Mouse (Mus musculus): ENCODE results near the gene Ptprn2.

The Ptprn2 gene

GRCm38 (mm10) chr12:117157660-117158386 lies 672.3 kb downstream of the Ptprn2 start:
- H3K36me3 ChIP-seq (ENCODE audit: control insufficient read depth, insufficient read depth, low read length, poor library complexity, severe bottlenecking): no peaks in the 10 kb centered on the region
- no peaks in the 10 kb centered on the region; the same call in 1 of the 2 replicates for H3K27me3 ChIP-seq (ENCODE audit: control insufficient read depth, insufficient read depth, low read length, poor library complexity, severe bottlenecking)
- no peak for DNase-seq (ENCODE audit: low read depth, low spot score)

GRCm38 (mm10) chr12:117158950-117159668 lies 673.6 kb downstream of the Ptprn2 start:
- Histone ChIP-seq H3K36me3 (ENCODE audit: control insufficient read depth, insufficient read depth, low read length, poor library complexity, severe bottlenecking) (no peaks in the 10 kb centered on the region), H3K27me3 (ENCODE audit: control insufficient read depth, insufficient read depth, low read length, poor library complexity, severe bottlenecking) (no peaks in the 10 kb centered on the region)
- DNase-seq (ENCODE audit: low read depth, low spot score): no peak

- no peak for DNase-seq (ENCODE audit: low read depth, low spot score)
- Histone ChIP-seq H3K36me3 (ENCODE audit: control insufficient read depth, insufficient read depth, low read length, poor library complexity, severe bottlenecking) (no peaks in the 10 kb centered on the region), H3K27me3 (ENCODE audit: control insufficient read depth, insufficient read depth, low read length, poor library complexity, severe bottlenecking) (no peaks in the 10 kb centered on the region)
These were observed 674.2 kb downstream of the Ptprn2 start for GRCm38 (mm10) chr12:117159669-117160210.

GRCm38 (mm10) chr12:117160211-117160891 lies 674.8 kb downstream of the Ptprn2 start:
- no peak for DNase-seq (ENCODE audit: low read depth, low spot score)
- Histone ChIP-seq H3K27me3 (ENCODE audit: control insufficient read depth, insufficient read depth, low read length, poor library complexity, severe bottlenecking) (no peaks in the 10 kb centered on the region), H3K36me3 (ENCODE audit: control insufficient read depth, insufficient read depth, low read length, poor library complexity, severe bottlenecking) (no peaks in the 10 kb centered on the region)

GRCm38 (mm10) chr12:117162180-117162579 lies 676.7 kb downstream of the Ptprn2 start:
- DNase-seq (ENCODE audit: low read depth, low spot score): no peak
- Histone ChIP-seq H3K27me3 (ENCODE audit: control insufficient read depth, insufficient read depth, low read length, poor library complexity, severe bottlenecking) (no peaks in the 10 kb centered on the region), H3K36me3 (ENCODE audit: control insufficient read depth, insufficient read depth, low read length, poor library complexity, severe bottlenecking) (no peaks in the 10 kb centered on the region)

- no peaks in the 10 kb centered on the region for H3K27me3 ChIP-seq (ENCODE audit: control insufficient read depth, insufficient read depth, low read length, poor library complexity, severe bottlenecking)
- DNase-seq (ENCODE audit: low read depth, low spot score): no peak
- no peaks in the 10 kb centered on the region for H3K36me3 ChIP-seq (ENCODE audit: control insufficient read depth, insufficient read depth, low read length, poor library complexity, severe bottlenecking)
These were observed 678.3 kb downstream of the Ptprn2 start for GRCm38 (mm10) chr12:117163789-117164188.

DNA sequence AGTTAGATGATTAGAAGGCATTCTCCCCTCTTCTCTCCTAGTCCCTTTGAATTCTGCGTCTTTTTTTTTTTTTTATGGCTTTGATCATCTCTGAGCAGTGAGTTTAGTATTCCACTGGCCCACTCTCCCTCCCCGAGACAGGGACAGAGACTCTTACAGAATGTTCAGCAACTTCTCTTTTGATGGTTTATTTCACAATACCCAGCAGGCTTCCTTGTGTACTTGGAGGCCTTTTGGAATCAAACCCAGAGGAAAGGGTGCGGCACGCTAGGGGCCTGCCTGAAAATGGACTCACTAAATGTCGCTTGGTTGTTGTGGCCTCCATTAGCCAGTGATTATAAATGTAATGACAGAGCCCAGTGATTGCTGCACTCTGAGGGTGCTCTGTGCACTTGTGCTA lies 680.7 kb downstream of the Ptprn2 start:
- Histone ChIP-seq H3K27me3 (ENCODE audit: control insufficient read depth, insufficient read depth, low read length, poor library complexity, severe bottlenecking) (no peaks in the 10 kb centered on the region), H3K36me3 (ENCODE audit: control insufficient read depth, insufficient read depth, low read length, poor library complexity, severe bottlenecking) (no peaks in the 10 kb centered on the region)
- DNase-seq (ENCODE audit: low read depth, low spot score): no peak

GRCm38 (mm10) chr12:117169670-117170069 lies 684.1 kb downstream of the Ptprn2 start:
- H3K36me3 ChIP-seq (ENCODE audit: control insufficient read depth, insufficient read depth, low read length, poor library complexity, severe bottlenecking): no peaks in the 10 kb centered on the region
- DNase-seq (ENCODE audit: low read depth, low spot score): no peak
- H3K27me3 ChIP-seq (ENCODE audit: control insufficient read depth, insufficient read depth, low read length, poor library complexity, severe bottlenecking): no peaks in the 10 kb centered on the region

- H3K27me3 ChIP-seq (ENCODE audit: control insufficient read depth, insufficient read depth, low read length, poor library complexity, severe bottlenecking): no peaks in the 10 kb centered on the region
- H3K36me3 ChIP-seq (ENCODE audit: control insufficient read depth, insufficient read depth, low read length, poor library complexity, severe bottlenecking): no peaks in the 10 kb centered on the region
- no peak for DNase-seq (ENCODE audit: low read depth, low spot score)
These were observed 687.0 kb downstream of the Ptprn2 start for GRCm38 (mm10) chr12:117172529-117172884.

GRCm38 (mm10) chr12:117172885-117173529 lies 687.5 kb downstream of the Ptprn2 start:
- H3K36me3 ChIP-seq (ENCODE audit: control insufficient read depth, insufficient read depth, low read length, poor library complexity, severe bottlenecking): no peaks in the 10 kb centered on the region
- DNase-seq (ENCODE audit: low read depth, low spot score): no peak
- no peaks in the 10 kb centered on the region for H3K27me3 ChIP-seq (ENCODE audit: control insufficient read depth, insufficient read depth, low read length, poor library complexity, severe bottlenecking)

DNA sequence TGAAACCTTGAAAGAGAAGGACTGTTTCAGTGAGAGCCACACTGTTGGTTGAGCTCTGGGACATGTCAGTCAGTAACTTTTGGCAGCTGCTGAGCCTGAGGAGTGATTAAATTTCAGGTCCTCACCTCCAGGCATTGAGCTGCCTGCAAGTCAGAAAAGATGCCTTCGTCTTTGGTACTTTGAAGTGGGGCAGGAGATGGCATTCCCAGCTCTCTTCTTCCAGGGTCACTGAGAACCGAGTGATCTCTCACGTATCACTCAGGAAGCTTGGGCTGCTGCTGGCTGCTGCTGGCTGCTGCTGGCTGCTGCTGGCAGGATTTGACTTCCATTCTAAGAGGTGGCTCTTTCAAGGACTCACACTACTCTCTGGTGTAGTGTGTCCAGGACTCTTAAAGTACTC lies 688.7 kb downstream of the Ptprn2 start:
- DNase-seq (ENCODE audit: low read depth, low spot score): no peak
- H3K36me3 ChIP-seq (ENCODE audit: control insufficient read depth, insufficient read depth, low read length, poor library complexity, severe bottlenecking): no peaks in the 10 kb centered on the region
- H3K27me3 ChIP-seq (ENCODE audit: control insufficient read depth, insufficient read depth, low read length, poor library complexity, severe bottlenecking): no peaks in the 10 kb centered on the region

GRCm38 (mm10) chr12:117175072-117175681 lies 689.7 kb downstream of the Ptprn2 start:
- no peaks in the 10 kb centered on the region for H3K27me3 ChIP-seq (ENCODE audit: control insufficient read depth, insufficient read depth, low read length, poor library complexity, severe bottlenecking)
- no peaks in the 10 kb centered on the region for H3K36me3 ChIP-seq (ENCODE audit: control insufficient read depth, insufficient read depth, low read length, poor library complexity, severe bottlenecking)
- DNase-seq (ENCODE audit: low read depth, low spot score): no peak

DNA sequence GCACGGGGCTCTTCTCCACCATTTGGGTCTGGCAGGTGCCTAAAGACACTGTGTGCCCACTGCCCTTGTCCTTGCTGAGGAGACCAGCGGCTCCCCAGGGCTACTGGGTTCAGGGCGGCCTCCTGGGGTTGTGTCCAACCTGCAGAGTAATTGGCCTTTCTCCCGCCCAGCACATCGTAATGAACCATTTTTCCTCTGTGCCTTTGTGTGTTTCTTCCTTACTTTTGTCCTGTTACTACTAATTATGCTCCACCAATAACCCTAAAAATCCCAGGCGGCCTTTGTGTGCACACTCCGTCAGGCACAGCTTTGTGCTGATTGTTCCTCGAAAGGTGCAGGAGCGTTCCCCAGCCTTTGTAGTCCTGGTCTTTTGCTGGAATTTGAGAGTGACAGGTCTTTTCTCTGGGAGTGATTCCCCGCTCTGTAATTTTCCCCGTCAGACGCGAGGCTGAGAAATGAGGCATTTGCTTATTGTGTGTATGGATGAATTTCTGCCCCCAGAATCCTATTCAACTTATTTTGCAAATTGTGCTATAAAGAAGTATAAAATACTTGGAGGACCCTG lies 690.8 kb downstream of the Ptprn2 start:
- Histone ChIP-seq H3K36me3 (ENCODE audit: control insufficient read depth, insufficient read depth, low read length, poor library complexity, severe bottlenecking) (no peaks in the 10 kb centered on the region), H3K27me3 (ENCODE audit: control insufficient read depth, insufficient read depth, low read length, poor library complexity, severe bottlenecking) (no peaks in the 10 kb centered on the region)
- no peak for DNase-seq (ENCODE audit: low read depth, low spot score)

- Histone ChIP-seq H3K36me3 (ENCODE audit: control insufficient read depth, insufficient read depth, low read length, poor library complexity, severe bottlenecking) (no peaks in the 10 kb centered on the region), H3K27me3 (ENCODE audit: control insufficient read depth, insufficient read depth, low read length, poor library complexity, severe bottlenecking) (no peaks in the 10 kb centered on the region)
- no peak for DNase-seq (ENCODE audit: low read depth, low spot score)
These were observed 701.6 kb downstream of the Ptprn2 start for GRCm38 (mm10) chr12:117187167-117187566.

Data from splenic B cell, adult 2 months (primary cell).